In the genomic region with DNA sequence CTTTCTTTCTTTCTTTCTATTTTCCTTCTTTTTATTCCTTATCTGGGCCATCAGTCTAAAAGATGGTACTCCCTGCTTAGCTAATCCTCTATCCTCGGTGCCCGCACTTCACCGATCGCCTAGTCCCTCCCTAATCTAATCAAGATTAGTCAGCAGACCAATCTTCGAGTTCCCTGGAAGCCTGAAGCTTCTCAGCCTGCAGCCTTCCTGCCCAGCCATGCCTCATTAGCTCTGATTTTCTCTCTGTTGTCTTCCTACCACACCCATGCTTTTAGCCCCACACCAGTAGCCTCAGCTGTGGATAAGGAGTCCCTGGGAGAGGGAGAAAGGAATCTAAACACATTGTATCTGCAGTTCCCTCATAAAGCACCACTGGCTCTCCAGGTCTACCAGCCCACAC, we compare ENCODE assay signal across 14 mouse cellular contexts.
DNase-seq lines count a peak whose midpoint lies in the region.
"Had no signal": no experiment of that assay in that cellular context is flagged by ENCODE, and none has a peak within 500 bp of the region (broad histone marks: within the 10 kb centered on the region; RNA-seq: fewer than 3 reads in every experiment).

No protein-coding gene starts in this region.

- DNase-seq in testis, postnatal 14 days (ENCODE audit: low spot score), result peak; percentile 46
- no peak for DNase-seq in testis, postnatal 10 days (ENCODE audit: low spot score)
- DNase-seq in MN1 (ENCODE audit: low spot score) (peak; percentile 66), adipocyte (ENCODE audit: low spot score) (no peak)
- DNase-seq in c-Kit-positive CD71-positive TER-119-positive erythroid progenitor cells, embryonic 14.5 days (ENCODE audit: low spot score), result no peak
- DNase-seq: adrenal gland, adult 2 months; adrenal gland, postnatal 10 days; adrenal gland, postnatal 25 days; cerebellum, adult 11-12 months; cerebellum, adult 2 months; cerebellum, adult 9-10 months; cerebellum, postnatal 10 days; cerebellum, postnatal 25 days; forebrain, postnatal 0 days had no signal

Comparison
In these comparisons a context has a peak if more than half of its experiments do, and no peak if none do; other contexts are left out.
1. DNase-seq: peak in testis, postnatal 14 days (single experiment) and MN1 (single experiment); none in testis, postnatal 10 days (single experiment), c-Kit-positive CD71-positive TER-119-positive erythroid progenitor cells, embryonic 14.5 days (single experiment) and adipocyte (single experiment).